Mouse (Mus musculus): ENCODE results near the gene Psd. TPM values are rescaled to one million over a fixed set of nuclear protein-coding genes. Genes with fewer than 3 reads are reported as not detected.

Gene Psd
- polyA plus RNA-seq, 1 experiment from 2014 or later = 3.3 TPM

DNA sequence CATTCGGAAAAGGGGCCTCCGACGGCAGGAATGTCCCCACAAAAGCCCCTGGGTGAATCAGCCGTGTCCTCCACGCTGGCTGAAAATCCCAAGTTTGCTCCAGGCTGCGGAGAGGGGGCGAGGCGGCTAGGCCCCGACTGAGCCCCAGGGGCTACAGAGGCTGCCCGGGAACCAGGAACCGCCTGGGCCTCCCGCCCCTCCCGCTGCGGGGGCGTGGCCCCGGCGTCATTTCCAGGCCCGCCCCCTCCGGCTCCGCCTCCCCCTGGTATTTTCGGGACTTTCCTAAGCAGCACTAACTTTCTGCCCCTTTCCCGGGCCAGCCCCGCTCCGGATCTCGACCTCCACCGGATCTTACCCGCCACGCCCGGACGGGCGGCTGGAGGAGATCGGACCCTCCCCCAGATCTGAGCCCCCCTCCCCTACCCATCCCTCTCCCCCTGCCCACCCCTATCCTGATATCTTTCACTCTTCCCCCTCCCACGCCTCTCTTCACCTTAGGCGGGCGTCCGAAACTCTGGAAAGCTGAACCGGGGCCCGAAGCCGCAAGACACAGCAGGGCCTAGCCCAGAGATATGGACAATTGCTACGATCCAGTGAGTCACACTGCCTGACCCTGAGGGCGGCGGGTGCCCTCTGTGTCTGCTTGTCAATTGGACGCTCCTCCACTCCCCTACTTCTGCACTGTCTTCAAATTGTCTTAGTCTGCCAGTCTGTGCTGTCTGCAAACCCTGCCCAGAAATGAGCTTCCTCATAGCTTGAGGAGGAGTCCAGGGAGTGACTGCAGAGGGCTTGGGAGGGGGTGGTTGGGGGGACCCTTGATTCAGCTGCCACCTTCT, 21.3 kb downstream of the Psd start:
- H3K27ac ChIP-seq (ENCODE audit: low read length) = peak overlapping the region; percentile 83
- H3K36me3 ChIP-seq (ENCODE audit: control insufficient read depth, insufficient read depth) = peaks cover 2% of the 10 kb centered on the region
- WGBS (ENCODE audit: insufficient replicate concordance) = under 1% methylated on average over 43 of the region's 43 CpGs
- H3K9ac ChIP-seq (ENCODE audit: low read depth, low read length) = peak overlapping the region; percentile 79
- H3K9me3 ChIP-seq (replicated peaks; ENCODE audit: control insufficient read depth, low read length) = no peaks in the 10 kb centered on the region
- peak overlapping the region; percentile 83 for H3K4me3 ChIP-seq (ENCODE audit: low read depth, low read length)
- H3K4me1 ChIP-seq (ENCODE audit: control insufficient read depth, low read depth, low read length) = peaks cover 31% of the 10 kb centered on the region
- H3K4me2 ChIP-seq (ENCODE audit: low read depth, low read length) = peak overlapping the region; percentile 99
- no peaks in the 10 kb centered on the region; the same call in 1 of the 2 replicates for H3K27me3 ChIP-seq (ENCODE audit: control insufficient read depth, insufficient read depth, low read depth, low read length)
- ATAC-seq (ENCODE audit: low read depth) = peak; percentile 75

DNA sequence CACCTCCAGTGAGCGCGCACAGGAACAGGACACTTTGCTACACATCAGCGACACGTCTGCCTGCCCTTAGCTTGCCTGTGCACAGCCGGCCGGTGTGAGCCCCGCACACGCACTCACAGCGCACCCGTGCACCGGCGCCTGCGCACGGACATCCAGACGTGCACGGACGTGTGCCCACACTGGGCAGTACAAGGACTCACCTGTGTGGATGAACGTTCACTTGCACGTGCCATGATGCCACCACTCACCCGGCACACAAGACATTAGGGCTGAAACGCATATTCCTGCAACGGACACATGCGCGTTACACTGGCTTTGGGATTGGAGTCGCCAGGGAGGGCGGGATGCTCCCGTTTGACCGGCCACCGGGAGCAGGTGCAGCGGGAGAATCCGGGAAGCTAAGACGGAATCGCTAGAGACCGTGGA, 22.0 kb downstream of the Psd start:
- H3K27me3 ChIP-seq (ENCODE audit: control insufficient read depth, insufficient read depth, low read depth, low read length) = no peaks in the 10 kb centered on the region; the same call in 1 of the 2 replicates
- no peaks in the 10 kb centered on the region; the same call in 1 of the 2 replicates for H3K36me3 ChIP-seq (ENCODE audit: control insufficient read depth, insufficient read depth)
- no peaks in the 10 kb centered on the region for H3K9me3 ChIP-seq (replicated peaks; ENCODE audit: control insufficient read depth, low read length)
- H3K4me1 ChIP-seq (ENCODE audit: control insufficient read depth, low read depth, low read length) = peaks cover 31% of the 10 kb centered on the region
- WGBS (ENCODE audit: insufficient replicate concordance) = under 1% methylated on average over 34 of the region's 34 CpGs
- H3K4me3 ChIP-seq (ENCODE audit: low read depth, low read length) = peak overlapping the region; percentile 83
- H3K9ac ChIP-seq (ENCODE audit: low read depth, low read length) = peak overlapping the region; percentile 79
- H3K27ac ChIP-seq (ENCODE audit: low read length) = peak overlapping the region; percentile 83
- peak; percentile 40 for ATAC-seq (ENCODE audit: low read depth)
- H3K4me2 ChIP-seq (ENCODE audit: low read depth, low read length) = peak overlapping the region; percentile 99

DNA sequence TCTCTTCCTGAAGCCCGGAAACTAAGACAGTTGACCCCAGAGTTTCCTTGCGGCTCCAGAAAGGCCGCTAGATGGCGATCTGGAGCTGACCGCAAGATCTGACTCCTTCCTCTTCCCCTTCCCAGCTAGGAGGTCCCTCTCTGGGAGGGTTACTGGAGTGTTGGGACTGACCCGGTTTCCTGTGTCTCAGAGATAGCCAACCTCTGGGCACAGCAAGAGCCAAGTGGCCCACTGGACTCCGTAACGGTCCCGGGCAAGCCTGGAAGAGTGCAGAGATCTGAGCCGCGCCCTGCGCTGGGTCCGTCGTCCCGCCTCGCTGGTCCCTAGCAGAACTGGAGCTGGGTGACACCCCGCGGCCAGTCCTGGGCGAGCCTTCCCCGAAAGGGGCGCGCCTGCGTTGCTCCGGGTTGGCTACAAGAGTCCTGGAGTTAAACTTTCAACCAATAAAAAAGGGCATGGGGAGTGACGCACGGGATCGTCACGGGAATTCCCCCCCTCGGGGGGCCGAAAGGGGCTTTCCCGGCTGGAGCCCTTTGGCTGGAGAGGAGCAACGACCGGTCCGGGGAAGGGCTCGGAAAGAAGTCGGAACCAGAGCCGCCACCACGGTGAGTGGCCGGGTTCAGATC, 22.6 kb downstream of the Psd start, which contains the start of gene Nfkb2:
TSS of gene Nfkb2 (plus strand) at position 105 of the 626 bp plus-strand sequence.
- H3K4me2 ChIP-seq (ENCODE audit: low read depth, low read length) = peak within 1 kb of the TSS; percentile 99
- H3K36me3 ChIP-seq (ENCODE audit: control insufficient read depth, insufficient read depth) = no peaks in the 10 kb centered on the region; the same call in 1 of the 2 replicates
- under 1% methylated on average over 39 of the region's 39 CpGs for WGBS (ENCODE audit: insufficient replicate concordance)
- H3K4me3 ChIP-seq (ENCODE audit: low read depth, low read length) = peak within 1 kb of the TSS; percentile 83
- peak within 1 kb of the TSS; percentile 83 for H3K27ac ChIP-seq (ENCODE audit: low read length)
- H3K4me1 ChIP-seq (ENCODE audit: control insufficient read depth, low read depth, low read length) = peaks cover 30% of the 10 kb centered on the region
- no peaks in the 10 kb centered on the region; the same call in 1 of the 2 replicates for H3K27me3 ChIP-seq (ENCODE audit: control insufficient read depth, insufficient read depth, low read depth, low read length)
- ATAC-seq (ENCODE audit: low read depth) = peak; percentile 89
- no peaks in the 10 kb centered on the region for H3K9me3 ChIP-seq (replicated peaks; ENCODE audit: control insufficient read depth, low read length)
- peak within 1 kb of the TSS; percentile 79 for H3K9ac ChIP-seq (ENCODE audit: low read depth, low read length)

DNA sequence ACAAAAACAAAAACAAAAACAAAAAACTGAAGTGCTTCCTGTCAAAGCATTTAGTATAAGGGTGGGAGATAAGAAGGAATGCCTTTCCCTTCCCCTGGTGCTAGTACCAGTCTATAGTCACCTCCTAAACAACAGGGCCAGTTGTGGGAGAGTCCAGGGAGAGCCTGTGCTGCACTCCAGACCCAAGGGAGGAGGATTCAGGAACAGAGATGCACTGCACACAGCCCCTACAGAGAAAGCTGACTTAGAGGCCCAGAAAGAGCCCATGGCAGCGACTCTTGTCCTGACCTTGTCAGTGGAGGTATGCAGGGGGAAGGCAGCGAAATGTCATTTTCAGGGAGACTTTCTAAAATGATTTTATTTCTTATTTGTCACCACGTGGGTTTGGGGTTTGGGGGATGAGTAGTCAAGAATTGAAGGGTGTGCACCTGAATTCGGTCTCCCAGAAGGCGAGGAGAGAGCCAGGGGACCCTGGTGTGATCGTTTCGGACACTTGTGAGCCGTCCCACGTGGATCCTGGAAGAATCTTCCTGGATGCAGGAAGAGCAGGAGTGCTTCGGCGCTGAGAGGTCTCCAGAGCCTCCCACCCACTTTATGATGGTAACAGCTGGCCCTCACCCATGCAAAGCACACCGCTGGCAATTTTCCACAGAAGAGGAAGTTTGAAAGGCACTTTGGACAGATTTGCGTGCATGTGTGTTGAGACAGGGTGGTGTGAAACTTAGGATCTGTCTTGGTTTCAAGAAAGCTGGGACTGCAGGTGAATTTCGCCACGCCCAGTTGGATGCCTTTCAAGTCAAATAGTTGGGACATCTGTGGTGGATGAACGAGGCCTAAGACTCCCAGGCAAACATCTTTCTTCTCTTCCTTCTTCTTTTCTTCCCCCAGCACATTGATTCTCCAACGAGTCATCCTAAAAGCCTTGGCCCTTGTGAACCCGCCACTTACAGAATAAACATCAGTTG, 23.4 kb downstream of the Psd start:
- Histone ChIP-seq H3K9ac (ENCODE audit: low read depth, low read length) (no peak overlapping the region), H3K9me3 (replicated peaks; ENCODE audit: control insufficient read depth, low read length) (no peaks in the 10 kb centered on the region), H3K27ac (ENCODE audit: low read length) (no peak overlapping the region)

DNA sequence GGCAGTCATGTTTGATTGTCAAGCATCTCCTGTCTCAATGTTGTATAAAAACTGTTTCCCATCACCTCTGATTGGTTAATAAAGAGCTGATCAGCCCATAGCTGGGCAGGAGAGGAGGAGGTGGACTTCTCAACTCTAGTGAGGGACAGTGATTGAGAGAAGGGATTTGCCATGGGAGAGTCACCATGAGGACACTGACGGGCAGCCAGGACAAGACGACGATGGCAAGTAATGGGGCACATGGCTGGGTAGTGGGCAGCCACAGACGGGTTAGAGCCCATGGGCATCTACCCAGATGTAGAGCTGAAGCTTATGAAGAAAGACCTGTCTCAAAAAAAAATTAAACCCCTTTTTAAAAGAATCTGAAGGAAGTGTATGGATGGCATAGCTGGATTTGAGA, 24.4 kb downstream of the Psd start:
- WGBS (ENCODE audit: insufficient replicate concordance) = 78% methylated on average over 4 of the region's 4 CpGs
- Histone ChIP-seq H3K4me2 (ENCODE audit: low read depth, low read length) (no peak overlapping the region), H3K9me3 (replicated peaks; ENCODE audit: control insufficient read depth, low read length) (no peaks in the 10 kb centered on the region), H3K27ac (ENCODE audit: low read length) (no peak overlapping the region), H3K27me3 (ENCODE audit: control insufficient read depth, insufficient read depth, low read depth, low read length) (no peaks in the 10 kb centered on the region), H3K36me3 (ENCODE audit: control insufficient read depth, insufficient read depth) (no peaks in the 10 kb centered on the region; the same call in 1 of the 2 replicates), H3K4me3 (ENCODE audit: low read depth, low read length) (no peak overlapping the region), H3K4me1 (ENCODE audit: control insufficient read depth, low read depth, low read length) (peaks cover 19% of the 10 kb centered on the region), H3K9ac (ENCODE audit: low read depth, low read length) (no peak overlapping the region)
- ATAC-seq (ENCODE audit: low read depth) = no peak

More for the DNA sequence above, 23.4 kb downstream of the Psd start:
- no peaks in the 10 kb centered on the region; the same call in 1 of the 2 replicates for H3K27me3 ChIP-seq (ENCODE audit: control insufficient read depth, insufficient read depth, low read depth, low read length)
- WGBS (ENCODE audit: insufficient replicate concordance) = 53% methylated on average over 18 of the region's 18 CpGs
- H3K4me2 ChIP-seq (ENCODE audit: low read depth, low read length) = peak overlapping the region; percentile 99
- no peak for ATAC-seq (ENCODE audit: low read depth)
- no peaks in the 10 kb centered on the region; the same call in 1 of the 2 replicates for H3K36me3 ChIP-seq (ENCODE audit: control insufficient read depth, insufficient read depth)
- H3K4me3 ChIP-seq (ENCODE audit: low read depth, low read length) = peak overlapping the region; percentile 83
- peaks cover 22% of the 10 kb centered on the region for H3K4me1 ChIP-seq (ENCODE audit: control insufficient read depth, low read depth, low read length)

DNA sequence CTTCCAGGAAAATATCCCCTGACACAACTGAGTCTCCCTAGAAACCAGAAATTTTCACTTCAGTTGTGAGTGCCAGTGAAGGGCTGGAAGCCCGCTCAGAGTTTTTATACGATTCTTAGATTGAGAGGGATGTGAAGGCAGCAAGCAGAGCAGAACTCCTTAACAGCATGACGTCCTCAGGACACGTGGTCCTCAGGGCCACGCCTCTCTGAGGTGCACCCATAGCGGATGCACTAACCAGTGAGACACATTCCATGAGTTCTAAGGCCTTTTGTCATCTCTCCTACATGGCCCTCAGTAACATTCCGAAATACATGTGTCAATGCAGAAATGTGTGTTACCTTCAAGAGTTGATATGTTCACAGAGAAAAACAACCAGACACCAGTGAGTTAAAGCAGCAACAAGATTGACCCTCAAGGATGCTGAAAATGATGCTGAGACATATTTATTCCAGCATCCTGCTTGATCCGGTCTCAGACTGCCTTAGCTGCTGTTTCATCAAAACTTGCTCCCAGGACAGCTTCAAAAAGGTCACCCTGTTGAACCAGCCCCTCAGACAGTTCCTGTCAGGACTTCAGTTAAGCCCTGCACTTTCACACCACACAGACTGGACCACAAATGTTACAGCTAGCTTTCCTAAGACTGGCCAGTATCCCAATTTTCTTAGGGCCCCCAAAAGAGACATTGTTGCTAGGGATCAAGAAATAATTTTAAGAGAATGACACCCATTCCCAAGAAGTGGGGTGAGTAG, 26.5 kb downstream of the Psd start:
- no peaks in the 10 kb centered on the region for H3K9me3 ChIP-seq (replicated peaks; ENCODE audit: control insufficient read depth, low read length)
- no peak overlapping the region for H3K4me2 ChIP-seq (ENCODE audit: low read depth, low read length)
- peaks cover 12% of the 10 kb centered on the region for H3K4me1 ChIP-seq (ENCODE audit: control insufficient read depth, low read depth, low read length)
- ATAC-seq (ENCODE audit: low read depth) = no peak
- H3K27ac ChIP-seq (ENCODE audit: low read length) = no peak overlapping the region
- H3K36me3 ChIP-seq (ENCODE audit: control insufficient read depth, insufficient read depth) = no peaks in the 10 kb centered on the region
- no peak overlapping the region for H3K4me3 ChIP-seq (ENCODE audit: low read depth, low read length)
- H3K9ac ChIP-seq (ENCODE audit: low read depth, low read length) = no peak overlapping the region
- peaks cover 3% of the 10 kb centered on the region; the same call in 1 of the 2 replicates for H3K27me3 ChIP-seq (ENCODE audit: control insufficient read depth, insufficient read depth, low read depth, low read length)
- WGBS (ENCODE audit: insufficient replicate concordance) = 29% methylated on average over 8 of the region's 8 CpGs

DNA sequence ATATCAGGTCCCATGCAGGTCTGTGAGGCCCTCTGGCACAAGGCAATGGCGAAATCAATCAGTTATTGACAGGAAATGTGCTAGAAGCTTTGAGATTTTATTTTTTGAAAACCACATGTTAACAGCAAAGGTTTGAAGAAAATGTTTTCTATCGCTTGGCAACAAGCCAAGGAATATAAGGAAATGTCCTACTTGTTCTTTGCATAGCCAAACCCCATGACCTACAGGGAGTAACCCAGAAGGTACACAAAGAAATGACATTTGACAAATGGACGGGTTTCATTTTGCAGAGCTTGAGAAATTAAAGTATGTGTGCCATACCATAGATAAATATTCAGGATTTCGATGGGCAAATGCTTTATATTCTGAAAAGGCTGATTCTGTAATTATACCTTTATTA, 30.0 kb downstream of the Psd start:
- Histone ChIP-seq H3K36me3 (ENCODE audit: control insufficient read depth, insufficient read depth) (no peaks in the 10 kb centered on the region), H3K4me3 (ENCODE audit: low read depth, low read length) (no peak overlapping the region), H3K4me2 (ENCODE audit: low read depth, low read length) (no peak overlapping the region), H3K9me3 (replicated peaks; ENCODE audit: control insufficient read depth, low read length) (no peaks in the 10 kb centered on the region), H3K27me3 (ENCODE audit: control insufficient read depth, insufficient read depth, low read depth, low read length) (peaks cover 8% of the 10 kb centered on the region), H3K27ac (ENCODE audit: low read length) (no peak overlapping the region), H3K4me1 (ENCODE audit: control insufficient read depth, low read depth, low read length) (no peaks in the 10 kb centered on the region), H3K9ac (ENCODE audit: low read depth, low read length) (no peak overlapping the region)
- WGBS (ENCODE audit: insufficient replicate concordance) = 57% methylated on average over 4 of the region's 4 CpGs
- no peak for ATAC-seq (ENCODE audit: low read depth)
